Mouse (Mus musculus) limb, embryonic 11.5 days (tissue): ENCODE results near the gene Wnt10a. TPM values are rescaled to one million over a fixed set of nuclear protein-coding genes. Genes with fewer than 3 reads are reported as not detected.

Experiments used
- ATAC-seq: fragments of 200-750 bp; cut with Nextera tagmentation; 2 replicates; pipeline ENCODE4 v1.8.0; 2017; ENCODE audit warnings: low read depth; ENCODE audit not compliant: insufficient number of reproducible peaks, low FRiP score, low TSS enrichment
- DNase-seq: peaks from one replicate; pipeline ENCODE4 v3.0.0-alpha.2; 2015; ENCODE audit warnings: low spot score
- H3K27ac ChIP-seq: fragments of 300-500 bp; sonication (generic); replicated peaks from 2 replicates; pipeline ENCODE4 v1.5.1; 2014; ENCODE audit warnings: low read depth, mild to moderate bottlenecking, low read length
- H3K27me3 ChIP-seq: fragments of 300-500 bp; sonication (generic); 2 replicates; pipeline ENCODE4 v1.6.1; 2014; ENCODE audit warnings: mild to moderate bottlenecking, low read length, mixed read lengths; ENCODE audit not compliant: control insufficient read depth, insufficient read depth
- H3K36me3 ChIP-seq: fragments of 300-500 bp; sonication (generic); 2 replicates; pipeline ENCODE4 v1.6.1; 2014; ENCODE audit warnings: mild to moderate bottlenecking, low read length, moderate library complexity, mixed read lengths; ENCODE audit not compliant: control insufficient read depth, insufficient read depth
- H3K4me1 ChIP-seq: fragments of 300-500 bp; sonication (generic); 2 replicates; pipeline ENCODE4 v1.6.1; 2014; ENCODE audit warnings: low read length, mixed read lengths; ENCODE audit not compliant: control insufficient read depth, insufficient read depth
- H3K4me2 ChIP-seq: fragments of 300-500 bp; sonication (generic); 2 replicates; pipeline ENCODE4 v1.6.1; 2014; ENCODE audit warnings: low read depth, mild to moderate bottlenecking, moderate library complexity; ENCODE audit not compliant: severe bottlenecking
- H3K4me3 ChIP-seq: fragments of 300-500 bp; sonication (generic); 2 replicates; pipeline ENCODE4 v1.5.1; 2014; ENCODE audit warnings: low read depth, low read length
- H3K9ac ChIP-seq: fragments of 300-500 bp; sonication (generic); 2 replicates; pipeline ENCODE4 v1.6.1; 2014; ENCODE audit warnings: mild to moderate bottlenecking, low read length
- H3K9me3 ChIP-seq: fragments of 300-500 bp; sonication (generic); 2 replicates; pipeline ENCODE4 v1.6.1; 2016; ENCODE audit warnings: low read length; ENCODE audit not compliant: control insufficient read depth
- WGBS: fragments of 180-500 bp; shearing (Covaris S2); extraction: QIAGEN DNeasy Blood & Tissue Kit; methylation state at CpG from one replicate; pipeline ENCODE4 v1.1.7; 2014; 5-methylcytosine and 5-hydroxymethylcytosine counted together
- polyA plus RNA-seq: library from polyadenylated mRNA; unstranded; fragments of >200 nt; fragmentation: Nextera tagmentation; extraction: Ambion mirVana; gene quantifications from 2 replicates; pipeline ENCODE4 v1.2.1, GENCODE M21; 2014

Wnt10a gene
- polyA plus RNA-seq, 1 experiment from 2014 or later, result 1.6 TPM

GRCm38 (mm10) chr1:74843090-74843489, 51.8 kb downstream of the Wnt10a start:
- Histone ChIP-seq H3K9me3 (no peaks in the 10 kb centered on the region), H3K4me1 (no peaks in the 10 kb centered on the region; the same call in 1 of the 2 replicates), H3K4me2 (no peak overlapping the region), H3K27ac (no peak overlapping the region), H3K9ac (no peak overlapping the region), H3K36me3 (no peaks in the 10 kb centered on the region), H3K4me3 (no peak overlapping the region), H3K27me3 (no peaks in the 10 kb centered on the region)
- 90% methylated on average over 5 of the region's 5 CpGs for WGBS
- ATAC-seq, result no peak
- DNase-seq, result no peak

DNA sequence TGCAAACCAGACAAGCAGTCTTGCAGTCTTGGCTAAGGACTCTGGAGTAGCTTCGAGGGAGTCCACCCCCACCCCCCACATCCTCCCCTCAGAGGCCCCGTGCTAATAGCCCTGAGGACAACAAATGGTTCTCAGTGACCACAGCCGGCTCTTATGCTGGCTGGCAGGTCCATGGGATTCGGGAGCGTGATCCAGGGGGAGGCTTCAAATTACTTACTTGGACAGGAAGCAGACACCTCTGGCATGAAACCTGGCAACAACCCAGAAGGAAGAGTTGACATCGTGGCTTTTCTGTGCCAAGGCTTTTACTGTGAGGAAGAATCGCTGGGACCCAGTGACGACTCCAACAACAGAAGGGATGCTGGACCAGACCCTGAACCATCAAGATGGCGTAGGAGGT, 55.0 kb downstream of the Wnt10a start:
- WGBS, result 30% methylated on average over 9 of the region's 9 CpGs
- no peak overlapping the region for H3K4me3 ChIP-seq
- H3K9me3 ChIP-seq, result no peaks in the 10 kb centered on the region
- H3K9ac ChIP-seq, result no peak overlapping the region
- no peaks in the 10 kb centered on the region; the same call in 1 of the 2 replicates for H3K4me1 ChIP-seq
- DNase-seq (no peak), ATAC-seq (no peak)
- peaks cover 12% of the 10 kb centered on the region for H3K27me3 ChIP-seq
- H3K27ac ChIP-seq, result no peak overlapping the region
- H3K4me2 ChIP-seq, result no peak overlapping the region
- no peaks in the 10 kb centered on the region for H3K36me3 ChIP-seq

DNA sequence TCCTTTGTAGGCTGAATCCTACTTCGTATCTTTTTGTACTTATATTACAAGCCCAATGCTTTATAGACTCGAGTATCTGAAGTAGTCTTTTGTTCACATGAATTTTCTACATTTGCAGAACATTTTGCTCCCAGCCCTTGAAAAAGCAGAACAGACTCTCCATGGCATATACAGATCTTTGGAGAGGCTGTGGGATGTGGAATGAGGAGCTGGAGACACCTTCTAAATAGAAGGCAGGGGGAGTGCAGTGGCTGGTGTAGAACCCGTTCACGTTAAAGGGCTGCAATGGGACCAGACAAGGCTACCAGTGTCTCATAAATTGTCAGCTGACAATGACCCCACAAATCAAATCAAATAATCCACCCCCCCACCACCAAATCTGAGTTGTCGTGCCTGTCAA, 57.6 kb downstream of the Wnt10a start:
- WGBS, result 53% methylated on average over 5 of the region's 5 CpGs
- Histone ChIP-seq H3K27me3 (peaks cover 28% of the 10 kb centered on the region), H3K27ac (no peak overlapping the region), H3K9ac (no peak overlapping the region), H3K4me3 (no peak overlapping the region), H3K4me2 (no peak overlapping the region), H3K36me3 (no peaks in the 10 kb centered on the region), H3K4me1 (no peaks in the 10 kb centered on the region; the same call in 1 of the 2 replicates), H3K9me3 (no peaks in the 10 kb centered on the region)
- no peak for ATAC-seq
- DNase-seq, result no peak

DNA sequence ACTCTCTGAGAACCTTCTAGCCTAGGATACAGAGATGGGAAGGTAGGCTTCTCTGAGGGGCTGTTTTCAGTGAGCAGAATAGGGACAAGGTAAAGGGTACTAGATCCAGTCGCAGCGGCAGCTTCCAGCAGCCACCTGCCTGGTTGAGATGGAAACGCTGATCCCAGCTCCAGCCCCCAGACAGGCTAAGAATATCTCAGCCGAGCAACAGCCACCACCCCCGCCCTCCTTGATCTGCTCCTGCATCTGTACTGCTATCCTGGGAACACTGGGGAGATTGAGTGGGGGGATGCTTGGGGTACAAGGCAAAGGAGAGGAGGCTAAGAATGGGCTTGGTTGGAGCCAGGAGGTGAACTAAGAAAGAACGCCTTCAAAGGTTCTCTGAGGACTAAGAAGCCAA, 58.9 kb downstream of the Wnt10a start:
- DNase-seq (no peak), ATAC-seq (no peak)
- WGBS, result 27% methylated on average over 6 of the region's 6 CpGs
- no peaks in the 10 kb centered on the region for H3K36me3 ChIP-seq
- H3K4me2 ChIP-seq, result no peak overlapping the region
- H3K9me3 ChIP-seq, result no peaks in the 10 kb centered on the region
- H3K4me1 ChIP-seq, result peaks cover 5% of the 10 kb centered on the region
- peaks cover 38% of the 10 kb centered on the region for H3K27me3 ChIP-seq
- H3K9ac ChIP-seq, result no peak overlapping the region
- H3K4me3 ChIP-seq, result no peak overlapping the region
- no peak overlapping the region for H3K27ac ChIP-seq

DNA sequence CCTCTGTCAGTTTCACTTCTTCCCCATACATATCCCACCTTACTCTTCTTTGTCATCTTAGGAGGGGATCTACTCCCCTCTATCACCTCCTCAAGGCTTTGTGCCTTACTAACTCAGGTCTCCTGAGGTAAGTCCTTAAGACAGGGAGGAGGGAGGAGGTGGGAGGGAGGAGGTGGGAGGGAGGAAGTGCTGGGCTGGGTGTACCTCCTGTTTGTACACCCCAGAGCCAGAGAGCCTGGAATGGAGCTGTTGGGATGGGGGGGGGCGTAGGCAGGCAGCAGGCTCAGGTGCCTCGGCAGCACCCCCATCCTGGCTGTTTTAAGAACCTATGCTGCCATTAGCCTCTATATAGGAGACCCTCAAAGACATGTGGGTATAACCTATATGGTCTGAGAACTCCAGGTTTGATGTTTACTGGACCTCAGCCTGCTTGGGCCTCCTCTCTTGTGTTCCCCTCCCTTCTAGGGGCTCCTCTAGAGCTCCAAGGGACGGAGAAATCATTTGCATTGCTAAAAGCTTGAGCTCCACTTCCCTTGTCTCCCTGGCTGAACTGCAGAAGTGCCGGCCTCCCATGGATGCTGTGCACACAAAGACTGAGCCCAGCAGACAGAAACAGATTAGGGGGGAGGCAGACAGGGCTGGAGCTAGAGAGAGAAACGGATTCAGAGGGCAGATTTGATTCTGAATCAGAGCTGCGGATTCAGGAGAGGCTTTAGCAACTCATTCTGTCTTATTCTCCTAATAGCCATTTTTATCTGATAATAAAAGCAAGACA, 59.9 kb downstream of the Wnt10a start:
- H3K9ac ChIP-seq, result no peak overlapping the region
- H3K36me3 ChIP-seq, result no peaks in the 10 kb centered on the region
- WGBS, result 27% methylated on average over 6 of the region's 6 CpGs
- H3K4me2 ChIP-seq, result no peak overlapping the region
- DNase-seq, result no peak
- no peak for ATAC-seq
- H3K27ac ChIP-seq, result no peak overlapping the region
- peaks cover 48% of the 10 kb centered on the region for H3K27me3 ChIP-seq
- H3K4me3 ChIP-seq, result no peak overlapping the region
- peaks cover 11% of the 10 kb centered on the region for H3K4me1 ChIP-seq
- no peaks in the 10 kb centered on the region for H3K9me3 ChIP-seq

Other genes with a start within 250 kb of the Wnt10a start
- gene Plcd4, start 248.6 kb upstream of the Wnt10a start, polyA plus RNA-seq, result 0.53 and 0.79 TPM in 2 replicates
- gene Usp37, start 247.2 kb upstream of the Wnt10a start, polyA plus RNA-seq, result 46.4 and 52.2 TPM in 2 replicates
- 10.2 and 11.6 TPM in 2 replicates for gene Zfp142, start 203.3 kb upstream of the Wnt10a start, polyA plus RNA-seq
- 15.4 and 15.9 TPM in 2 replicates for gene Bcs1l, start 203.2 kb upstream of the Wnt10a start, polyA plus RNA-seq
- gene Rnf25, start 190.1 kb upstream of the Wnt10a start, polyA plus RNA-seq, result 8.8 and 9.2 TPM in 2 replicates
- 13.6 and 16.1 TPM in 2 replicates for gene Stk36, start 190.1 kb upstream of the Wnt10a start, polyA plus RNA-seq
- 42.4 and 51.5 TPM in 2 replicates for gene Ttll4, start 129.8 kb upstream of the Wnt10a start, polyA plus RNA-seq
- 16.0 and 19.8 TPM in 2 replicates for gene Cyp27a1, start 77.9 kb upstream of the Wnt10a start, polyA plus RNA-seq
- not detected in 2 replicates for gene Prkag3, start 42.3 kb upstream of the Wnt10a start, polyA plus RNA-seq
- 21.2 and 27.4 TPM in 2 replicates for gene Wnt6, start 19.6 kb upstream of the Wnt10a start, polyA plus RNA-seq
- gene Cdk5r2, start 63.4 kb downstream of the Wnt10a start, polyA plus RNA-seq, result not detected in 2 replicates
- not detected in 2 replicates for gene Fev, start 93.9 kb downstream of the Wnt10a start, polyA plus RNA-seq
- not detected in 2 replicates for gene Cryba2, start 101.6 kb downstream of the Wnt10a start, polyA plus RNA-seq
- not detected in 2 replicates for gene Cfap65, start 144.1 kb downstream of the Wnt10a start, polyA plus RNA-seq
- gene Ihh, start 160.2 kb downstream of the Wnt10a start, polyA plus RNA-seq, result 0.27 and 0.61 TPM in 2 replicates